Comparison of ENCODE assay signal across 7 mouse cellular contexts in the genomic region with DNA sequence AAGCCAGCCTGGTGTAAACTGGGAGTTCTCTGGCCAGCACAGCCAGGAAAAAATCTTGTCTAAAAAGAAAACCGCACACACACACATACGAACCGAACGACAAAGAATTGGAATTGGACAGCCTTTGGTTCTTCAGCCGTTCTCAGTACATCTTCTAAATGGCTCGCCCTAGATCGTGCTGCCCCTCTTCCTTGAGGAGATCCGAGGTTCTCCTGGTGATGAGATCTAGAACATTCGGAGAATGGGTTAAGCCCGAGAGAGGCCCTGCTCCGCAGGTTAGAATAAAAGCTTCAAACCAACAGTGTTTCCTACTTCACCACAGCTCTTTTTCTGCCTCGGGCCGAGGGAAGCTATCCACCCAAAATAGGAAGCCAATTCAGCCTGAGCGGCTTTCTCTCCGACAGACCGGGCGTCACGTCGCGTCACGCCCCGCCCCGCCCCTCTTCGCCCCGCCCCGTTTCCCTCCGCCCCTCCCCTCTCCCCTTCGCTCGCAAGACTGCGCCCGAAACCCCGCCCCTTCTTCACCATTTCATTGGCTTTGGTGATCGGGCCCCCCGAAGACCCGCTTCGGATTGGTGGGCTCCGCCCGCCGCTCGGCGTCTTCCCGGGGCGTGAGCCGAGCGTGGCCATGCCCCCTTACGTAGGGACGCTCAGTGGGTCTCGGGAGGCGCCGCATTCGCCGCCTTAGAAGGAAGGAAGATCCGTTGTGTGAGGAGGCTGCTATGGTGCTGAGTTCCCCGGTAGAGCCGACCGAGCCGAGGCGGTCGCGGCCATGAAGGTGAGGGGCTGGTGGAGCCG. TPM values are rescaled to one million over a fixed set of nuclear protein-coding genes. Genes with fewer than 3 reads are reported as not detected.
A peak's percentile ranks its signal among the peaks of the same experiment; 100 is the strongest.
DNase-seq lines count a peak whose midpoint lies in the region; ATAC-seq lines count a peak whose summit lies in the region.

A gene (plus strand): TSS at position 528 of the 798 bp plus-strand sequence.

- H3K27ac ChIP-seq in embryonic facial prominence, embryonic 11.5 days (replicated peaks; ENCODE audit: low read depth, low read length): peak within 1 kb of the TSS; percentile 78
- peak within 1 kb of the TSS; percentile 93 for H3K27ac ChIP-seq in limb, embryonic 10.5 days
- H3K27ac ChIP-seq in midbrain, embryonic 13.5 days: peak within 1 kb of the TSS; percentile 93

- peak within 1 kb of the TSS; percentile 90 for H3K4me3 ChIP-seq in embryonic facial prominence, embryonic 11.5 days (ENCODE audit: low read depth, low read length)
- peak within 1 kb of the TSS; percentile 93 for H3K4me3 ChIP-seq in limb, embryonic 10.5 days
- peak within 1 kb of the TSS; percentile 86 for H3K4me3 ChIP-seq in midbrain, embryonic 13.5 days (replicated peaks)

- H3K27me3 ChIP-seq in embryonic facial prominence, embryonic 11.5 days (ENCODE audit: control insufficient read depth, insufficient read depth, low read length): no peaks in the 10 kb centered on the region
- H3K27me3 ChIP-seq in limb, embryonic 10.5 days (ENCODE audit: low read depth, poor library complexity, severe bottlenecking): no peaks in the 10 kb centered on the region
- H3K27me3 ChIP-seq in midbrain, embryonic 13.5 days: no peaks in the 10 kb centered on the region

- H3K9me3 ChIP-seq in embryonic facial prominence, embryonic 11.5 days (replicated peaks; ENCODE audit: control insufficient read depth, low read length): no peaks in the 10 kb centered on the region
- H3K9me3 ChIP-seq in limb, embryonic 10.5 days (replicated peaks): no peaks in the 10 kb centered on the region
- H3K9me3 ChIP-seq in midbrain, embryonic 13.5 days: no peaks in the 10 kb centered on the region

- peak within 1 kb of the TSS; percentile 93 for H3K4me2 ChIP-seq in embryonic facial prominence, embryonic 11.5 days (ENCODE audit: low read depth, low read length)
- peak within 1 kb of the TSS; percentile 96 for H3K4me2 ChIP-seq in midbrain, embryonic 13.5 days (replicated peaks)

- no peaks in the 10 kb centered on the region for H3K36me3 ChIP-seq in embryonic facial prominence, embryonic 11.5 days (replicated peaks; ENCODE audit: control insufficient read depth, insufficient read depth, low read depth, low read length)
- no peaks in the 10 kb centered on the region for H3K36me3 ChIP-seq in limb, embryonic 10.5 days
- H3K36me3 ChIP-seq in midbrain, embryonic 13.5 days: no peaks in the 10 kb centered on the region

- H3K4me1 ChIP-seq in embryonic facial prominence, embryonic 11.5 days (ENCODE audit: control insufficient read depth, insufficient read depth, low read length): peaks cover 3% of the 10 kb centered on the region; the same call in 1 of the 2 replicates
- H3K4me1 ChIP-seq in limb, embryonic 10.5 days: peaks cover 22% of the 10 kb centered on the region
- peaks cover 29% of the 10 kb centered on the region for H3K4me1 ChIP-seq in midbrain, embryonic 13.5 days (replicated peaks)

- ATAC-seq in embryonic facial prominence, embryonic 11.5 days (replicated peaks; ENCODE audit: insufficient number of reproducible peaks, low FRiP score, low TSS enrichment, low read depth): peak; percentile 99
- peak; percentile 97 for ATAC-seq in granulocyte monocyte progenitor cell, adult 5-6 weeks (replicated peaks; ENCODE audit: poor library complexity, severe bottlenecking)
- peak; percentile 100 for ATAC-seq in midbrain, embryonic 13.5 days

- under 1% methylated on average over 53 of the region's 61 CpGs for WGBS in embryonic facial prominence, embryonic 11.5 days
- 1% methylated on average over 61 of the region's 61 CpGs for WGBS in limb, embryonic 10.5 days
- WGBS in midbrain, embryonic 13.5 days: 1% methylated on average over 61 of the region's 61 CpGs

- DNase-seq in adrenal gland, postnatal 14 days: peak; percentile 99
- peak; percentile 99 for DNase-seq in embryonic facial prominence, embryonic 11.5 days (ENCODE audit: low spot score)
- peak; percentile 97 for DNase-seq in kidney, adult 11 months
- peak; percentile 97 for DNase-seq in limb, embryonic 10.5 days (ENCODE audit: low spot score)
- peak; percentile 94 for DNase-seq in spleen, adult 12 weeks (ENCODE audit: low spot score)

- peak within 1 kb of the TSS; percentile 95 for H3K9ac ChIP-seq in embryonic facial prominence, embryonic 11.5 days (replicated peaks; ENCODE audit: low read length)
- H3K9ac ChIP-seq in midbrain, embryonic 13.5 days (replicated peaks): peak within 1 kb of the TSS; percentile 96

RNA-seq across cellular contexts. Expression of the gene that starts here (rescaled TPM):
- total RNA-seq in adrenal gland, postnatal 14 days (2021): 21.7 and 27.2 TPM in 2 replicates
- polyA plus RNA-seq in embryonic facial prominence, embryonic 11.5 days (2014; fragmentation: Nextera tagmentation; extraction: Ambion mirVana): 49.7 and 50.6 TPM in 2 replicates
- 19.2 and 20.4 TPM in 2 replicates for total RNA-seq in granulocyte monocyte progenitor cell, adult 5-6 weeks (2014; fragmentation: Nextera tagmentation)
- total RNA-seq in granulocyte monocyte progenitor cell, adult 5-6 weeks (2017): 17.5 and 21.6 TPM in 2 replicates
- 42.4 and 49.4 TPM in 2 replicates for polyA plus RNA-seq in limb, embryonic 10.5 days (2016; fragmentation: Nextera tagmentation; extraction: Ambion mirVana)
- 55.5 and 56.1 TPM in 2 replicates for polyA plus RNA-seq in midbrain, embryonic 13.5 days (2015; fragmentation: Nextera tagmentation; extraction: Ambion mirVana)

Comparison
In these comparisons a context has a peak if more than half of its experiments do, and no peak if none do; other contexts are left out.
1. Peak in every context shown above with its lines: DNase-seq, ATAC-seq, H3K4me3 ChIP-seq and H3K27ac ChIP-seq.